Mouse (Mus musculus) stomach, embryonic 16.5 days (tissue): Measurements from ENCODE around the gene Slc22a4. TPM values are rescaled to one million over a fixed set of nuclear protein-coding genes. Genes with fewer than 3 reads are reported as not detected.
A peak's percentile ranks its signal among the peaks of the same experiment; 100 is the strongest.
"Not testable (repeated sequence)": the region's sequence is repeated elsewhere in the genome, so short reads cannot be mapped to it uniquely, and the experiment has no call there.

ENCODE experiments used
- ATAC-seq: fragments of 200-750 bp; cut with Nextera tagmentation; 2 replicates; pipeline ENCODE4 v1.8.0; 2017; ENCODE audit warnings: moderate number of reproducible peaks, moderate TSS enrichment; ENCODE audit not compliant: insufficient read depth, low FRiP score
- H3K27ac ChIP-seq: fragments of 300-500 bp; sonication (generic); 2 replicates; pipeline ENCODE4 v1.5.1; 2014; ENCODE audit warnings: low read length
- H3K27me3 ChIP-seq: fragments of 300-500 bp; sonication (generic); 2 replicates; pipeline ENCODE4 v1.6.1; 2014; ENCODE audit warnings: low read length, control low read depth, mixed read lengths; ENCODE audit not compliant: control insufficient read depth, insufficient read depth
- H3K36me3 ChIP-seq: fragments of 300-500 bp; sonication (generic); 2 replicates; pipeline ENCODE4 v1.6.1; 2014; ENCODE audit warnings: low read length; ENCODE audit not compliant: control insufficient read depth, insufficient read depth
- H3K4me1 ChIP-seq: fragments of 300-500 bp; sonication (generic); 2 replicates; pipeline ENCODE4 v1.6.1; 2014; ENCODE audit warnings: low read length, control low read depth, mixed read lengths; ENCODE audit not compliant: control insufficient read depth, insufficient read depth
- H3K4me2 ChIP-seq: fragments of 300-500 bp; sonication (generic); 2 replicates; pipeline ENCODE4 v1.6.1; 2014; ENCODE audit warnings: low read depth, low read length, mixed read lengths
- H3K4me3 ChIP-seq: fragments of 300-500 bp; sonication (generic); replicated peaks from 2 replicates; pipeline ENCODE4 v1.5.1; 2014; ENCODE audit warnings: mild to moderate bottlenecking, low read length
- H3K9ac ChIP-seq: fragments of 300-500 bp; sonication (generic); 2 replicates; pipeline ENCODE4 v1.6.1; 2014; ENCODE audit warnings: low read length
- H3K9me3 ChIP-seq: fragments of 300-500 bp; sonication (generic); replicated peaks from 2 replicates; pipeline ENCODE4 v1.6.1; 2016; ENCODE audit warnings: low read length, control low read depth; ENCODE audit not compliant: control insufficient read depth
- WGBS: fragments of 180-500 bp; shearing (Covaris S2); extraction: QIAGEN DNeasy Blood & Tissue Kit; methylation state at CpG from one replicate; pipeline ENCODE4 v1.1.7; 2014; 5-methylcytosine and 5-hydroxymethylcytosine counted together
- polyA plus RNA-seq: library from polyadenylated mRNA; unstranded; fragments of >200 nt; fragmentation: Nextera tagmentation; extraction: Ambion mirVana; gene quantifications from 2 replicates; pipeline ENCODE4 v1.2.1, GENCODE M21; 2015

The Slc22a4 gene
- polyA plus RNA-seq, 1 experiment from 2014 or later, result 2.7 TPM

DNA sequence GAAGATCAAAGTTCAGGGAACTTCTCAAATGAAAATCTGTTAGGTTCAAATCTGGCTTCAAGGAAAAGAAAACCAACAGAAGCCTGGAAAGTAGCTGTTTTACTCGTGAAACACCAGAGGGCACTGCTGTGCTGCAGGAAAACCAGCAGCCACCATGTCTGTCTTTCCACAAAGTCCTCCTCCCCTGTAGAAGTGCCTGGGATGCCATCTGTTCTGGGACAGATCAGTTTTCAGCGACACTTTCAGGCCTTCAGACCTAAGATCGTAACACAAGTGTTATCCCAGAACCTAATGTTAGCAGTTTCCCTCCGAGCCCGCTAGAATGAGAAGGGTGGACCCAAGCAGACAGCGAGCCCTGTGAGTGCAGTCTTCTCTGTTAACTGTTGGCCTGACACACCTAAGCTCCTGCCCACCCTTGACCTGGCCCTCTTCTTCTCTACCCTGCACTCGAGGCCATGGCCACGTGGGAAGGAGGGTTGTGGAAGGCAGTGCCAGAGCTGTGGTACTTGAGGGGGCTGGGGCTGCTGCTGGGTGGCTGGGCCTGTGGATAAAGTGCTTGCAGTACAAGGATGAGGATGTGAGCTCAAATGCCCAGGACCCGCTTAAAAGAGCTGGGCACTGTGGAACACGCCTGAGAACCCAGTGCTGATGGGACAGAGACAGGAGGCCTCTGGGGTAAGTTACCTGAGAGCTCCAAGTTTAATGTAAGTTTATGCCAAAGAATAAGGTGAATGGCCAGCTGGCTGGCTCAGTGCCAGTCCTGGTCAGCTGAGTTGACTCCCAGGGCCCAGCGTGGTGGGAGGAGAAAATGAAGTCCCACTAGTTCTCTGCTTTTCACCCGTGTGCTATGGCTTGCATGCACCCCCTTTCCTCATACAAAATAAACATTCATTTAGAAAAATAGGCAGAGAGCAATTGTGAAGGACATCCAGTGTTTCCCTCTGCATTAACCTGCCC is 24.9 kb downstream of the Slc22a4 start:
- ATAC-seq, H3K4me1 ChIP-seq, H3K4me3 ChIP-seq, H3K4me2 ChIP-seq, H3K36me3 ChIP-seq, H3K9ac ChIP-seq, H3K27me3 ChIP-seq, H3K9me3 ChIP-seq, H3K27ac ChIP-seq: not testable (repeated sequence)
- 35% methylated on average over 12 of the region's 12 CpGs for WGBS

DNA sequence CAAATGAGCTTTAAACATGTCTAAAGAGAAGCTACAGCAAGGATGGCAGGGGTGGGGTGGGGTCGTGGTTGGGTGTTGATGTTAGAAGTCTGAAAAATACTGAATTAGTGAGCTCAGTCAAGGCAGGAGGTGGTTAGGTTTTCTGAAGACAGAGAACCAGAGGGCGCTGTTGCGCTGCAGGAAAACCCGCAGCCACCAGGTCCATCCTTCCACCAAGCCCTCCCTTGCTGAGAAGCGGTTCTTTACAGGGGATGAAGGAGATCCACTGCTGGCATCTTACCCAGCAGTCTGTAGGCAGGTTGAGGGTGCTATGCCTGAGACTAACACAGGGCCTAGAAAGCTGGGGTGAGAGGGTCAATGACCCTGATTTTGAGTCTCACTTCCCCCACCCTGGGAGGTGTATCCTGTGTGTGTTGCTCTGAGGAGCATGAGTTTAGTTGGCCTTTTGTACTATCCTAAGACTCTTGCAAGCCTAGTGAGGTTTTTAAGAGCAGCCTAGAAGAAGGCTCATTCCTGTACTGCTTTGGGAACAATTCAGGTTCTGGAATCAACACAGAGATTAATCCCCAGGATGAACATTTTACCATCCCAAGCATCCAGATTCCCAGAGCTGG is 25.6 kb downstream of the Slc22a4 start:
- Histone ChIP-seq H3K27me3 (no peaks in the 10 kb centered on the region), H3K36me3 (no peaks in the 10 kb centered on the region), H3K4me1 (no peaks in the 10 kb centered on the region), H3K4me3 (no peak overlapping the region), H3K9ac (no peak overlapping the region), H3K9me3 (no peaks in the 10 kb centered on the region), H3K4me2 (no peak overlapping the region), H3K27ac (0 out of 2 replicates have a peak overlapping the region, but pooled peaks have one; percentile 9)
- ATAC-seq, result no peak
- 8% methylated on average over 5 of the region's 5 CpGs for WGBS

DNA sequence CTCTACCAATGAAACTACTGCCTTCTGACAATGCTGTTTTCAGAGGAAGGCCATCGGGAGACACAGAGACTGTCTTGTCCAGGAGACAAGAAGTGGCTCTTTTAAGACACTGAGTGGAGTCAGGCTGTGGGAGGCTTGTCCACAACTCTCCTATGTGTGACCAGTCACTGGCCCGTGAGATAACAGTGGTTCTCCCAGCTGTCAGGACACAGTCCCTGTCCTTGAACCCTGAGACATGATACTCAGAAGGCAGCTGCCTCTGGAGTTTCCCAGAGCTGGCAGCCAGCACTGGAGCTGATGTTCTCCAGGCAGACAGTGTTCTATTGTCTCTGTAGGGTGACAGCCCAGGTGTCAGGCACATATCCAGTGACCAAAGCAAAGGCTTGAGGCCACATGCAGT is 30.2 kb downstream of the Slc22a4 start:
- no peak overlapping the region for H3K4me3 ChIP-seq
- no peak overlapping the region for H3K9ac ChIP-seq
- H3K27me3 ChIP-seq, result no peaks in the 10 kb centered on the region
- no peak overlapping the region for H3K4me2 ChIP-seq
- H3K4me1 ChIP-seq, result no peaks in the 10 kb centered on the region
- H3K27ac ChIP-seq, result no peak overlapping the region
- ATAC-seq, result no peak
- WGBS, result 57% methylated on average over 2 of the region's 2 CpGs
- no peaks in the 10 kb centered on the region for H3K9me3 ChIP-seq
- no peaks in the 10 kb centered on the region for H3K36me3 ChIP-seq

DNA sequence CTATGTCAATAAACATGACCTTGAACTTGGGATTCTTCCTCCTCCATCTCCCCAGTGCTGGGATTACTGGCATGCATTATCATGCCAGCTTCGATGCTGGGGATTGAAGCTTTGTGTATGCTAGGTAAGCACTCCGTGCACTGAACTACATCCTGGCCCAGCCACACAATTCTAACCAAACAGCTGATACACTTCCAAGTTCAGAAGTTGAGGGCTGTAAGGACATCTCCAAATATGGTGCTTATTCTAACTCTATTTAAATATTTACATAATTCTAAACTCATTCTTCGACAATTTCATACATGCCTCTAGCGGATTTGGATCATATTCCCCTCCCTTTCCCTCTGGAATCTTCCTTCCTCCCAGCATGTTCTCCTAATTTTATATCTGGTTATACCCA is 35.6 kb downstream of the Slc22a4 start:
- no peaks in the 10 kb centered on the region for H3K27me3 ChIP-seq
- H3K4me1 ChIP-seq, result no peaks in the 10 kb centered on the region
- no peak overlapping the region for H3K4me3 ChIP-seq
- no peaks in the 10 kb centered on the region for H3K36me3 ChIP-seq
- no peak overlapping the region for H3K9ac ChIP-seq
- 34% methylated on average over 4 of the region's 4 CpGs for WGBS
- peak overlapping the region; percentile 81 for H3K27ac ChIP-seq
- H3K4me2 ChIP-seq, result no peak overlapping the region
- peak; percentile 82; the same call in 1 of the 2 replicates for ATAC-seq
- H3K9me3 ChIP-seq, result no peaks in the 10 kb centered on the region

DNA sequence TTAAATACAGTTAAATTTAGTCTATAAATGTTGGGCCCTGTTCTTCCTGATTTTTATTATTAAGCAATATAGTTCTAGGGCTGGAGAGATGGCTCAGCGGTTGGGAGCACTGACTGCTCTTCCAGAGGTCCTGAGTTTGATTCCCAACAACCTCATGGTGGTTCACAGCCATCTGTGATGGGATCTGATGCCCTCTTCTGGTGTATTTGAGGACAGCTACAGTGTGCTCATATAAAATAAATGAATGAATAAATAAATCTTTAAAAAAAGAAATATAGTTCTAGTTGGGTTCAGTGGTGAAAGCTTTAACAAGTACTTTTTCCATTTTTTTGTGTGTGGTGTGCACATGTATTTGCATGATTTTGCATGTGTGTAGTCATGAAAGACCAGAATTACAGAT is 38.7 kb downstream of the Slc22a4 start:
- no peak overlapping the region for H3K4me3 ChIP-seq
- no peaks in the 10 kb centered on the region for H3K4me1 ChIP-seq
- no peaks in the 10 kb centered on the region for H3K9me3 ChIP-seq
- no peak overlapping the region for H3K9ac ChIP-seq
- no peak for ATAC-seq
- WGBS, result 63% methylated on average over 1 of the region's 1 CpGs
- H3K4me2 ChIP-seq, result no peak overlapping the region
- H3K36me3 ChIP-seq, result no peaks in the 10 kb centered on the region
- H3K27ac ChIP-seq, result no peak overlapping the region
- no peaks in the 10 kb centered on the region for H3K27me3 ChIP-seq

DNA sequence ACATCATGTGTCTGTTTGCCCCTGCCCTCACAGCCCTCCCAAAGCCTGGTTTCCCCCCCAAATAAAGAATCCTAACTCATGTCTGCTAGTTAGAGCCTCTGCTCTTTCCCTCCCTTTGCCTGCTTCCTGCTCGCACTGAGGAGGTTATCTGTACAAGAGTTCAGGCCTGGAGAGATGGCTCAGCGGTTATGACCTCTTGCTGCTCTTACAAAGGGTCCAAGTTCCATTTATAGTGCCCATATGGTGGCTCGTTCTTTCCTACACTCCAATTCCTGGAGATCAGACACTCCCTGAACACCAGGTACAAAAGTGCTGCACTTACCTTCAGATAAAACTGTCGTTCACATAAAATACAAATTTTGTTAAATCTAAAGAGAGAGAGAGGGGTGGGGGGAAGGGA is 39.8 kb downstream of the Slc22a4 start:
- H3K27ac ChIP-seq, result no peak overlapping the region
- no peaks in the 10 kb centered on the region for H3K4me1 ChIP-seq
- H3K4me3 ChIP-seq, result no peak overlapping the region
- H3K9me3 ChIP-seq, result no peaks in the 10 kb centered on the region
- no peak overlapping the region for H3K4me2 ChIP-seq
- H3K27me3 ChIP-seq, result no peaks in the 10 kb centered on the region
- no peak for ATAC-seq
- WGBS, result 63% methylated on average over 4 of the region's 4 CpGs
- H3K9ac ChIP-seq, result no peak overlapping the region
- H3K36me3 ChIP-seq, result no peaks in the 10 kb centered on the region

DNA sequence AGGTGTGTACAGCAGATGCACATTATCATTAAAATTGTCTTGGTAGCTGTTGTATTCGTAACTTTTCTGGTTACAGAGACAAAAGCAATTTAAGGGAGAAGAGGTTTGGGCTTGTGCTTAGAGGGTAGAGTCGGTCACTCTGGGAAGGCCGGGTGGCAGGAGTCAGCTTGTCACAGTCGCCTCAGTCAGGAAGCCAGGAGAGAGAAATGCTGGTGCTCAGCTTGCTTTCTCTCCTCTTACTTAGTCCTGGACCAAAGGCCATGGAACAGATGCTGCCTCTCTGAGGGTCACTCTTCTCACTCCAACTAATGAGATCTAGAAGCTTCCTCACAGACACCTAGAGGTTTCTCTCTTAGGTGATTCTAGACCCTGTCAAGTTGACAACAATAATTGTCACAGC is 46.5 kb downstream of the Slc22a4 start:
- H3K27me3 ChIP-seq, result no peaks in the 10 kb centered on the region
- H3K9ac ChIP-seq, result no peak overlapping the region
- ATAC-seq, result no peak
- H3K27ac ChIP-seq, result no peak overlapping the region
- peaks cover 3% of the 10 kb centered on the region; the same call in 1 of the 2 replicates for H3K4me1 ChIP-seq
- H3K36me3 ChIP-seq, result no peaks in the 10 kb centered on the region
- H3K4me3 ChIP-seq, result no peak overlapping the region
- 82% methylated on average over 4 of the region's 4 CpGs for WGBS
- no peaks in the 10 kb centered on the region for H3K9me3 ChIP-seq
- H3K4me2 ChIP-seq, result no peak overlapping the region

DNA sequence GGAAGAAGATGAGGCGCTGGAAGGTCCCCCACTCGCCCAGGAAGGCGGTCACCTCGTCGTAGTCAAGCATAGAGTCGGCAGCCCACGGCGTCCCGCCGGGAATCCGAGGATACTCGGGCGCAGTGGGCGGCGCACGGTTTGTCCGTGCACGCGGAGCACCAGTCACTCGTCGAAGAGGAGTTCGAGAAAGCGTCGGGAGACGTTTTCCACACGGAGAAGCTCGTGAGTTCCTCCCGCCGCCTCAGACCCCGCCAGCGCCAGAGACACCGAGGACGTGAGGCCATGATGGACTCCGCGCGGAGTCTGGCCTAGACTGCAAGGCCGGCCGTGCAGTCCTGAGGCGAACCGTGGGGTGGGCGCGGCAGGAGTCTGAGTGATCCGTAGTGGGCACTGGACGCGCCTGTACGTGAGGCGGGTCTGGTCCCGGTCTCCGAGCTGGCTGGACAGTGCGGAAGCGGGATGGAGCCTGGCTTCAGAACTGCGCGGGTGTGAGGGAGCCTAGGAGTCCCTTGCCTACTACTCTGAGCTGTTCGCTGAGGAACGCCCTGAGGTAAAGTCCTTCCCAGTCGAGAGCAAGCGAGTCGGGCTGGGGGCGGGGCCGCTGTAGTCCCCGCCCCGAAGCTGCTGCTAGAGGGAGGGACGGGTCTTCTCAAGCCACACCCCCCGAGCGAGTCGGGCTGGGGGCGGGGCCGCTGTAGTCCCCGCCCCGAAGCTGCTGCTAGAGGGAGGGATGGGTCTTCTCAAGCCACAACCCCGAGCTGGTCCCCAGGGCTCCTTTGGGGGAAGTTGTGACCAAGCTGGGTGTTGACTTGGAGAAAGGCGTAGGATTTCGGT is 47.9 kb downstream of the Slc22a4 start, which contains the start of gene Slc22a21:
TSS of gene Slc22a21 (minus strand) at position 545 of the 834 bp plus-strand sequence.
- Histone ChIP-seq H3K4me3 (peak within 1 kb of the TSS; percentile 69), H3K4me2 (peak within 1 kb of the TSS; percentile 80), H3K4me1 (peaks cover 3% of the 10 kb centered on the region; the same call in 1 of the 2 replicates), H3K9ac (peak within 1 kb of the TSS; percentile 80), H3K36me3 (no peaks in the 10 kb centered on the region), H3K27ac (peak within 1 kb of the TSS; percentile 74), H3K9me3 (no peaks in the 10 kb centered on the region), H3K27me3 (no peaks in the 10 kb centered on the region)
- peak; percentile 98 for ATAC-seq
- WGBS, result 1% methylated on average over 73 of the region's 73 CpGs
